Mouse (Mus musculus) intestine, embryonic 14.5 days (tissue): Measurements from ENCODE around the gene Chid1. TPM values are rescaled to one million over a fixed set of nuclear protein-coding genes. Genes with fewer than 3 reads are reported as not detected.
A peak's percentile ranks its signal among the peaks of the same experiment; 100 is the strongest.

Experiments used
- ATAC-seq: fragments of 200-750 bp; cut with Nextera tagmentation; replicated peaks from 2 replicates; pipeline ENCODE4 v1.8.0; 2017; ENCODE audit warnings: low read depth, moderate number of reproducible peaks, moderate TSS enrichment, moderate library complexity; ENCODE audit not compliant: low FRiP score, low TSS enrichment
- DNase-seq: peaks from one replicate; pipeline ENCODE4 v3.0.0-alpha.2; 2018; ENCODE audit warnings: low spot score
- H3K27ac ChIP-seq: fragments of 300-500 bp; sonication (generic); 2 replicates; pipeline ENCODE4 v1.5.1; 2014; ENCODE audit warnings: low read depth, mild to moderate bottlenecking, control low read depth
- H3K27me3 ChIP-seq: fragments of 300-500 bp; sonication (generic); replicated peaks from 2 replicates; pipeline ENCODE4 v1.6.1; 2014; ENCODE audit warnings: low read length, control low read depth; ENCODE audit not compliant: control insufficient read depth, insufficient read depth
- H3K36me3 ChIP-seq: fragments of 300-500 bp; sonication (generic); 2 replicates; pipeline ENCODE4 v1.6.1; 2014; ENCODE audit warnings: low read length, control low read depth; ENCODE audit not compliant: control insufficient read depth, insufficient read depth
- H3K4me1 ChIP-seq: fragments of 300-500 bp; sonication (generic); replicated peaks from 2 replicates; pipeline ENCODE4 v1.6.1; 2014; ENCODE audit warnings: low read length, control low read depth, mixed read lengths; ENCODE audit not compliant: control insufficient read depth, insufficient read depth
- H3K4me2 ChIP-seq: fragments of 300-500 bp; sonication (generic); 2 replicates; pipeline ENCODE4 v1.6.1; 2014; ENCODE audit warnings: low read length
- H3K4me3 ChIP-seq: fragments of 300-500 bp; sonication (generic); 2 replicates; pipeline ENCODE4 v1.5.1; 2014; ENCODE audit warnings: low read depth, low read length, control low read depth, mixed read lengths
- H3K9ac ChIP-seq: fragments of 300-500 bp; sonication (generic); 2 replicates; pipeline ENCODE4 v1.6.1; 2014; ENCODE audit warnings: mild to moderate bottlenecking, low read length
- H3K9me3 ChIP-seq: fragments of 300-500 bp; sonication (generic); 2 replicates; pipeline ENCODE4 v1.6.1; 2016; ENCODE audit warnings: low read length, control low read depth; ENCODE audit not compliant: control insufficient read depth
- WGBS: fragments of 180-500 bp; shearing (Covaris S2); extraction: QIAGEN DNeasy Blood & Tissue Kit; methylation state at CpG from one replicate; pipeline ENCODE4 v1.1.7; 2014; 5-methylcytosine and 5-hydroxymethylcytosine counted together
- polyA plus RNA-seq: library from polyadenylated mRNA; unstranded; fragments of >200 nt; fragmentation: Nextera tagmentation; extraction: Ambion mirVana; gene quantifications from 2 replicates; pipeline ENCODE4 v1.2.1, GENCODE M21; 2014

The Chid1 gene
- polyA plus RNA-seq, 1 experiment from 2014 or later, result 42.1 TPM

GRCm38 (mm10) chr7:141562852-141563427 is 23.3 kb upstream of the Chid1 start:
- Histone ChIP-seq H3K9me3 (no peaks in the 10 kb centered on the region), H3K4me1 (peaks cover 17% of the 10 kb centered on the region), H3K4me3 (peak overlapping the region; percentile 96), H3K27me3 (no peaks in the 10 kb centered on the region), H3K4me2 (peak overlapping the region; percentile 81), H3K9ac (peak overlapping the region; percentile 91), H3K27ac (peak overlapping the region; percentile 80), H3K36me3 (0 out of 2 replicates have a peak, but pooled peaks cover 4% of the 10 kb centered on the region)
- ATAC-seq (peak; percentile 21), DNase-seq (peak; percentile 82)
- WGBS, result 1% methylated on average over 21 of the region's 21 CpGs

- peak; percentile 52; the same call in 1 of the 2 replicates for ATAC-seq
- Histone ChIP-seq H3K27ac (peak overlapping the region; percentile 80), H3K9me3 (no peaks in the 10 kb centered on the region), H3K4me1 (peaks cover 17% of the 10 kb centered on the region), H3K27me3 (no peaks in the 10 kb centered on the region), H3K9ac (peak overlapping the region; percentile 91), H3K4me3 (peak overlapping the region; percentile 96), H3K4me2 (peak overlapping the region; percentile 81), H3K36me3 (0 out of 2 replicates have a peak, but pooled peaks cover 4% of the 10 kb centered on the region)
- under 1% methylated on average over 33 of the region's 33 CpGs for WGBS
- no peak for DNase-seq
These were observed 22.8 kb upstream of the Chid1 start for GRCm38 (mm10) chr7:141562421-141562851.

GRCm38 (mm10) chr7:141561682-141562391 is 22.2 kb upstream of the Chid1 start, which contains the start of gene Ap2a2:
Gene Ap2a2 (plus strand): TSS chr7:141562173.
- H3K27me3 ChIP-seq, result no peaks in the 10 kb centered on the region
- H3K36me3 ChIP-seq, result 0 out of 2 replicates have a peak, but pooled peaks cover 4% of the 10 kb centered on the region
- H3K4me2 ChIP-seq, result peak within 1 kb of the TSS; percentile 81
- H3K27ac ChIP-seq, result peak within 1 kb of the TSS; percentile 80
- H3K9me3 ChIP-seq, result no peaks in the 10 kb centered on the region
- under 1% methylated on average over 69 of the region's 72 CpGs for WGBS
- H3K4me1 ChIP-seq, result peaks cover 17% of the 10 kb centered on the region
- DNase-seq (peak; percentile 94), ATAC-seq (peak; percentile 93)
- peak within 1 kb of the TSS; percentile 91 for H3K9ac ChIP-seq
- peak within 1 kb of the TSS; percentile 96 for H3K4me3 ChIP-seq

- Histone ChIP-seq H3K36me3 (0 out of 2 replicates have a peak, but pooled peaks cover 3% of the 10 kb centered on the region), H3K27ac (no peak overlapping the region), H3K4me2 (no peak overlapping the region), H3K9ac (no peak overlapping the region), H3K9me3 (no peaks in the 10 kb centered on the region), H3K4me1 (peaks cover 17% of the 10 kb centered on the region), H3K4me3 (no peak overlapping the region), H3K27me3 (no peaks in the 10 kb centered on the region)
- 81% methylated on average over 4 of the region's 4 CpGs for WGBS
- no peak for ATAC-seq
- no peak for DNase-seq
These were observed 20.8 kb upstream of the Chid1 start for GRCm38 (mm10) chr7:141560471-141560870.

- H3K4me1 ChIP-seq, result peaks cover 17% of the 10 kb centered on the region
- H3K9ac ChIP-seq, result no peak overlapping the region
- DNase-seq (no peak), ATAC-seq (no peak)
- WGBS, result 60% methylated on average over 2 of the region's 2 CpGs
- no peak overlapping the region for H3K4me3 ChIP-seq
- H3K36me3 ChIP-seq, result no peaks in the 10 kb centered on the region
- H3K4me2 ChIP-seq, result no peak overlapping the region
- no peaks in the 10 kb centered on the region for H3K9me3 ChIP-seq
- H3K27ac ChIP-seq, result no peak overlapping the region
- no peaks in the 10 kb centered on the region for H3K27me3 ChIP-seq
These were observed 20.2 kb upstream of the Chid1 start for GRCm38 (mm10) chr7:141559726-141560325.

GRCm38 (mm10) chr7:141558946-141559345 is 19.3 kb upstream of the Chid1 start:
- Histone ChIP-seq H3K27me3 (no peaks in the 10 kb centered on the region), H3K9ac (no peak overlapping the region), H3K4me1 (peaks cover 13% of the 10 kb centered on the region), H3K4me3 (no peak overlapping the region), H3K4me2 (no peak overlapping the region), H3K36me3 (no peaks in the 10 kb centered on the region), H3K9me3 (no peaks in the 10 kb centered on the region), H3K27ac (no peak overlapping the region)
- DNase-seq (no peak), ATAC-seq (no peak)

- H3K9me3 ChIP-seq, result no peaks in the 10 kb centered on the region
- no peak overlapping the region for H3K4me2 ChIP-seq
- H3K9ac ChIP-seq, result no peak overlapping the region
- H3K27me3 ChIP-seq, result no peaks in the 10 kb centered on the region
- no peak overlapping the region for H3K4me3 ChIP-seq
- H3K36me3 ChIP-seq, result no peaks in the 10 kb centered on the region
- DNase-seq (no peak), ATAC-seq (no peak)
- no peak overlapping the region for H3K27ac ChIP-seq
- peaks cover 8% of the 10 kb centered on the region for H3K4me1 ChIP-seq
- WGBS, result 71% methylated on average over 4 of the region's 4 CpGs
These were observed 18.7 kb upstream of the Chid1 start for GRCm38 (mm10) chr7:141558329-141558776.

- Histone ChIP-seq H3K27ac (no peak overlapping the region), H3K9ac (no peak overlapping the region), H3K36me3 (no peaks in the 10 kb centered on the region), H3K4me1 (no peaks in the 10 kb centered on the region), H3K4me3 (no peak overlapping the region), H3K4me2 (no peak overlapping the region), H3K27me3 (no peaks in the 10 kb centered on the region), H3K9me3 (no peaks in the 10 kb centered on the region)
- ATAC-seq (no peak), DNase-seq (no peak)
- 81% methylated on average over 2 of the region's 2 CpGs for WGBS
These were observed 10.8 kb upstream of the Chid1 start for GRCm38 (mm10) chr7:141550464-141550863.
